Mouse (Mus musculus): ENCODE results near the gene Myo15b.

- TF ChIP-seq CTCF (IDR thresholded peaks at IDR 0.05; ENCODE audit: insufficient read depth, low read depth, low read length), result no peak
- TF ChIP-seq POLR2A (IDR thresholded peaks at IDR 0.05; ENCODE audit: insufficient read depth, low read depth, low read length), result no peak
Observed at GRCm38 (mm10) chr11:115902831-115903230, 44.6 kb downstream of the Myo15b start.

Measured in olfactory bulb, adult 2 months (tissue).